Mouse (Mus musculus): ENCODE data around the gene Fbxl14. TPM values are rescaled to one million over a fixed set of nuclear protein-coding genes. Genes with fewer than 3 reads are reported as not detected.

Gene Fbxl14
- total RNA-seq, 2 experiments from 2014 or later: 15.4 to 16.5 TPM

DNA sequence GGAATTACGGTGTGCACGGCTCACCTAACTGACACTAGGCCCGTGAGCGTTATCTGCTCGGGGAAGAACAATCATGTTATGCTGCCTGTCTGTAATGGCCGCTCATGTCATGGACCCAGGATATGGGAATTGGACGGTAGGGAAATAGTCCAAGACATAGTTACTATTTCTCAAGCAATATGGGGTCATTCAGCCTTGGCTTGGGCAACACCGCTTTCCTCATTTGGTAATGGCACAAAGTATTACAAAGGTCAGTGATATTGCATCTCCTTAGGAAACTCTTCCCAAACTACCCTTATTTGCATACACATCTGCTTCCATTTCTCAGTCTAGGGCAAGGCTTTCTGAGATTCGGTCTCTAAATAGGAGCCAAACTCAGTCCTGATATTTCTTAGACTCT lies 8.2 kb downstream of the Fbxl14 start:
- no peak for DNase-seq
- intact Hi-C loops (cut with DNase I): loop anchor here (5.0 to 10.0 kb wide), 4 partner anchors 280 to 547 kb away; partner anchors contain the start of gene Wnk1

GRCm38 (mm10) chr6:119489765-119490164 lies 10.3 kb downstream of the Fbxl14 start:
- DNase-seq: peak in 1 of 2 experiments; percentile 70
- intact Hi-C loops (cut with DNase I): loop anchor here (2.0 to 10.0 kb wide), 6 partner anchors 53 to 545 kb away; partner anchors contain the start of genes Wnk1 and Wnt5b

GRCm38 (mm10) chr6:119490549-119490948 lies 11.1 kb downstream of the Fbxl14 start:
- intact Hi-C loops (cut with DNase I): loop anchor here (2.0 to 5.0 kb wide), 2 partner anchors 52 to 218 kb away; partner anchors contain the start of gene Wnt5b
- no peak for DNase-seq

DNA sequence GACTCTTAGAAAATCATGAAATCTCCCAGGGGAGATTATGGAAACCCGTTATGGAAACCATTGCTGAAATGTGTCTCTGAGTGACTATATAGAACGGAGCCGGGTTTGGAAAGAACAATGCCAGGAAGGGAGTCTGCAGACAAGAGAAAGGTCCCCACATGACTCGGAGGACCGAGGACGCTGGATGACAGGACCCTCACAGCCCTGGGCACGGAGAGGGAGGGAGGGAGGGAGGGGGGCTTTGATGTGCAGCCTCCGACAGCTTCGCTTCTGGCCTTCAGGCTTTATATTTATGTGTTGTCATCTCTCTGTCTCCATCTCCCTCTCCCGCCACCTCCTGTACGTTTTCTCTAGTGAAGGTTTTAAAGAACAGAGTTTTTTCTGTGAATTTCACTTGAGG lies 11.5 kb downstream of the Fbxl14 start:
- no peak for DNase-seq
- intact Hi-C loops (cut with DNase I): loop anchor here (2.0 to 5.0 kb wide), 2 partner anchors 51 to 218 kb away; partner anchors contain the start of gene Wnt5b

- no peak for DNase-seq
- intact Hi-C loops (cut with DNase I): loop anchor here (2.0 to 5.0 kb wide), 2 partner anchors 50 to 217 kb away; partner anchors contain the start of gene Wnt5b
These were observed 12.6 kb downstream of the Fbxl14 start for GRCm38 (mm10) chr6:119491997-119492629.

- intact Hi-C loops (cut with DNase I): loop anchor here (5.0 kb wide), 1 partner anchor 50 kb away; the partner anchor contains the start of gene Wnt5b
- no peak for DNase-seq
These were observed 13.2 kb downstream of the Fbxl14 start for GRCm38 (mm10) chr6:119492630-119493014.

GRCm38 (mm10) chr6:119499271-119499670 lies 19.8 kb downstream of the Fbxl14 start:
- DNase-seq: peak; percentile 45 to 49

DNA sequence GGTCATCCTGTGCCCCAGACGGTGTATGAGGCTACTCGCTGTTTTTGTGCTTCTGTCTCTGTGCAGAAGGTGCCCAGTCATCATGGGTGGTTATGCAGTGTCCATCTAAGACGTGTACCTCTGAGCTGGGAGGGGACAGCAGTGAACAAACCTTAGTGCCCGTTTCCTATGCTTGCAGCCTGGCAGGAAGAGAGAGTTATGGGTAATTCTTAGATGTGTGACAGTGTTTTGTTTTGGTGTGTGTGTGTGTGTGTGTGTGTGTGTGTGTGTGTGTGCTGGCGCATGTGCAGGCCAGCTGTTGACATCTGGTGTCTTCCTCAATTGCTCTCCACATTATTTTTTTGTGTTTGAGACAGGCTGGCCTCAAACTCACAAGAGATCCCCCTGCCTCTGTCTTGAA lies 20.6 kb downstream of the Fbxl14 start:
- intact Hi-C loops (cut with DNase I): no loop called here

More at GRCm38 (mm10) chr6:119499271-119499670, 19.8 kb downstream of the Fbxl14 start:
- intact Hi-C loops (cut with DNase I): no loop called here

DNA sequence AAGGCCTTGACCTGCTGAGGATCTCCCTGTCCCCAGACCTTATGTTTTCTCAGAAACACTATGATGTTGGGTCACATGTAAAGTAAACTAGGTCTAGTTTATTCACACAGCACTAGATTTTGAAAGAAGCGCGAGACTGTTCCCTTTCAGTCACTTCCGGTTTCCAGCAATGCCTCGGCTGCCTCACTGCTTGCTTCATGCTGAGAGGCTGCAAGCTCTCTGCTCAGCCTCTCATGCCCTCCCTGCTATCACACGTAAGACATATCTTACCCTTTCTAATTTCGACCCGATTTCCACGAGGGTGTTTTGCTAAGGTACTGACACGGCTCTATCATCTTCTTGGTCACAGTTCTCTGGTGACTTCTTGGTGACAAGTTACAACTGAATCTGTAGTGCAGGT lies 22.6 kb downstream of the Fbxl14 start:
- no peak for DNase-seq
- intact Hi-C loops (cut with DNase I): no loop called here

More for the DNA sequence above, 20.6 kb downstream of the Fbxl14 start:
- no peak for DNase-seq

GRCm38 (mm10) chr6:119504756-119505155 lies 25.3 kb downstream of the Fbxl14 start:
- intact Hi-C loops (cut with DNase I): no loop called here
- no peak for DNase-seq

DNA sequence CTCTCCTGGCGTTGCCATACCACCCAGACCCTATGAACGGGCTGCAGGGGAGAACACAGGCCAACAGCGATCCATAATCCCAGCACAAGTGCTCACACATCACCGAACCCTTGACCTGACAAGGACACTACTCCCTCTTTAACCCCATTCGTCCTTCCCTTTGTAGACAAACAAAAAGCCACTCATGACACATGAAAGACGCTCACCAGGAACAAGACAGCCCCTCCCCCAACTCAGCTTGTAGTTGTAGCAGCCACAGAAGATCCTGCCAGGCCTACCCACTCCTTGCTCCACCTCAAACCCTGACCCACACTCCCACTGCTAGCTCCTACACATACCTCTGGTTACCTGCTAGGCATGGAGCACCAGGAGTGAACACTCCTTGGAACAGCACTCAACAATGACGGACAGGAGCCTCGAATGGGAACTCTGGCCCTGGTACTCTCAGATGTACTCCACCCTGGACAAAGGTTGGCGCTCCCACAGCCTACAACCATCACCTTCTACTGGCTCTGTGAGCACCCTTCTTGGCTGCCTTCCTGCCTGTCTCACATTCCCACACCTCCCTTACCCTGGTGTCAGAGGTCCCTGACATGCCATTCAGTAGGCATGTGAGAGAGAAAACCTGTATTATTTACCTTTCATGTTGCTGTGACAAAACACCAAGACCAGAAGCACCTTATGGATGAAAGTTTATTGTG lies 26.2 kb downstream of the Fbxl14 start:
- DNase-seq: no peak
- intact Hi-C loops (cut with DNase I): no loop called here

- intact Hi-C loops (cut with DNase I): no loop called here
- DNase-seq: no peak
These were observed 28.8 kb downstream of the Fbxl14 start for GRCm38 (mm10) chr6:119508221-119508620.

GRCm38 (mm10) chr6:119508634-119509375 lies 29.3 kb downstream of the Fbxl14 start:
- intact Hi-C loops (cut with DNase I): no loop called here
- no peak for DNase-seq

DNA sequence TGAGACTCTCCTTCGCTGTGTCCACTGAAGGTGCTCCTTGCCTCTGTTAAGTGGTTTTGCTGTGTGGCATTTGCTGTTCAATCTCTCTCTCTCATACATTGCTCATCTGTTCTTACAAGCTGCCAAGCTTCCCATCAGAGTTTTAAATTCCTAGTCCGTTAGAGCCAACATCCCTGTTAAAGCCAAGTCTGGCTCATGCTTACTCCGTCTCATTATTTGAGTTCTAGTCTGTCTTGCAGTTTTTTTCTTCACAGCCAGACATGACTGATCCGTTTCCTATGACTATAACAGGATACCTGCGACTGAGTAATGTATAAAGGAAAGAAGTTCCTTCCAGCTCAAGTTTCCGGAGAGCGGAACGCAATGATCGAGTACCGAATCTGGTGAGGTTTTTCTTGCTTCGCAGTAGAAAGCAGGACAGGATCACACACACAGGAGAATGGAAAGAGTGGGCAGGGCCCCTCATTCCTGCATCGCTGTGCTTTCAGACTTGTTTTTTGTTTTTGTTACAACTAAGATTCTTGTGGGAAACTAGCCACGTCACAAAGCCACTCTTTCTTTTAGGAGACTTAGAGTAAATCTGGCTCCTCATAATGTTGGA lies 30.1 kb downstream of the Fbxl14 start:
- no peak for DNase-seq
- intact Hi-C loops (cut with DNase I): no loop called here

DNA sequence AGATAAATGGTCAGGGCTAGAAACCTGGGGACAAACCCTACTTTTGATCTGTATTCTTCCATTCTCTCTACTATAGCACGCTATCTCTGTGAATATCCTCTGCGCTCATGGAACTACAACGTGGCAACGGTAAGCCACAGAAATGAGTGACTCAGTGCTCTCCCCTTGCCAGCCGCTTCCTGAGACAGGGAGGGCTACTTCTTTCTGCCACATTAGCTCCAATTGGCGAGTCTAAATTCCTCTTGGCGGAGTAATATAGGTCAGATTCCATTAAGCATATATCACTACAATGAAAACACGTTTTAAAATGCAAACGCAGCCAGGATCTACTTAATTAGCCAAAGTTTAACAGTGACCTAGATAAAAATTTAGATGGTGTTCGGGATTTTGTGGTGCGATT lies 33.2 kb downstream of the Fbxl14 start:
- intact Hi-C loops (cut with DNase I): no loop called here
- DNase-seq: no peak

- intact Hi-C loops (cut with DNase I): no loop called here
These were observed 34.0 kb downstream of the Fbxl14 start for GRCm38 (mm10) chr6:119513452-119513851.

GRCm38 (mm10) chr6:119514085-119514484 lies 34.6 kb downstream of the Fbxl14 start:
- intact Hi-C loops (cut with DNase I): no loop called here
- DNase-seq: no peak

More at GRCm38 (mm10) chr6:119513452-119513851, 34.0 kb downstream of the Fbxl14 start:
- DNase-seq: no peak

DNA sequence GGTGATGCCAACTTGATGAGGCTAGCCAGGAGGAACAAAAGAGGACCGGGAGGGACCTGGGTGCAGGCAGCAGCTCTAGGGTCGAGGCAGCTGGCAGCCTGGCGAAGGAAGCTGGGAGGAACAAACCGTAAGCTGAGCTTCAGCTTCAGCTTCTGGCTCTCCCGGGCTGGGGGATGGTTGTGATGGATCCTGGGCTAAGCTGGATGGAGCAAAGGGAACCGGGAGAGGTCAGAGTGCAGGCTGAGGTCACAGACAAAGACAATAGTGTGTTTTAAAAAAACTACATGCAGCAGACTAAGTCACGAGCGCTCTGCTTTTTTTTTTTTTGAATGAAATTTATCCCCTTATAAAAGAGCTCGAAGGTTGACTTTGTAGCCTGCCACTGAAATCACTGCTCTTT lies 41.3 kb downstream of the Fbxl14 start:
- no peak for DNase-seq
- intact Hi-C loops (cut with DNase I): no loop called here

- DNase-seq: no peak
- intact Hi-C loops (cut with DNase I): no loop called here
These were observed 42.0 kb downstream of the Fbxl14 start for GRCm38 (mm10) chr6:119521482-119521900.

DNA sequence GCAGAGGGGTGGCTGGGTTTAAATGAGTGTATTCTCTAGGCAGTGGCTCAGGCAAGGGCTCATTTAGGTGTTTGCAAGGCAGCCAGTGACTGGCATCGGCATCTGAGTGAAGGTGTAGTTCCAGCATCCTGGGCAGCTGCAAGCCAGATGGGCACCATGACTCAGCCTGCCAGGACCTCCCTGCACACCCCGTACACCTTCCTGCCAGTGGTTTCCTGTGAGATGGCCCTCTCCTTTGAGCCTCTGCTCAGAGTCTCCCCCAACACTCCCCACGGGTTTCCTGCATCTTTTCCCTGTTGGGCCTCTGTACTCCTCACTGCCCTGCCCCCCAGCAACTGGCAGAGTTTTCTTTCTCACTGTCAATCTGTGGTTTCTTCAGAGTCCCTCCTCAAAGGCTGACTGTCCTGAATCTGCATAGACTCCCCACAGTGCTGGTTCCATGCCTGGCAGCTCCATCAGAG lies 42.5 kb downstream of the Fbxl14 start:
- intact Hi-C loops (cut with DNase I): no loop called here
- DNase-seq: no peak

All from heart, postnatal 14 days (tissue).